In the genomic region with DNA sequence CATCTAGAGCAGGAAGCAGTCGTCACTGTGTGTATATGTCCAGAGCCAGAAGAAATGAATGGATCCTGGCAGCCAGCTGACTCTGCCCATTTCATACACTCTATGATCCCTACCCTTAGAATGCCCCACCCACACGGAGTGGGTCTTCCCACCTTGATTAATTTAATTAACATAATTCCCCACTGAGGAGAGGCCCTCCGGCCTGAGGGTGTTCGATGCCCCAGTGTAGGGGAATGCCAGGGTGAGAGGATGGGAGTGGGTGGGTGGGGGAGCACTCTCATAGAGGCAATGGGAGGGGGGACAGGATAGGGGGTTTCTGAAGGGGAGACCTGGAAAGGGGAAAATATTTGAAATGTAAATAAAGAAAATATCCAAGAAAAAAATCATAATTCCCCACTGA, we compare ENCODE assay signal across 18 mouse cellular contexts.
"Had no signal": no experiment of that assay in that cellular context is flagged by ENCODE, and none has a peak within 500 bp of the region (broad histone marks: within the 10 kb centered on the region; RNA-seq: fewer than 3 reads in every experiment).

No protein-coding gene starts in this region.

- H3K4me1 ChIP-seq: liver, embryonic 13.5 days; neural tube, embryonic 12.5 days; neural tube, embryonic 15.5 days had no signal

- H3K4me3 ChIP-seq: liver, embryonic 13.5 days; neural tube, embryonic 12.5 days; neural tube, embryonic 15.5 days had no signal

- H3K9ac ChIP-seq: liver, embryonic 13.5 days; neural tube, embryonic 12.5 days; neural tube, embryonic 15.5 days had no signal

- H3K27me3 ChIP-seq: liver, embryonic 13.5 days; neural tube, embryonic 12.5 days; neural tube, embryonic 15.5 days had no signal

- DNase-seq: kidney, adult 9 months; kidney, postnatal 14 days; kidney, postnatal 4 days; left cerebral cortex, postnatal 4 days; liver, embryonic 13.5 days; lung, adult 2 months; lung, postnatal 14 days; lung, postnatal 4 days; right cerebral cortex, adult 18-20 months; right cerebral cortex, postnatal 14 days; right cerebral cortex, postnatal 4 days; thymus, adult 2 months; thymus, postnatal 14 days; thymus, postnatal 4 days had no signal

- H3K36me3 ChIP-seq: liver, embryonic 13.5 days; neural tube, embryonic 12.5 days; neural tube, embryonic 15.5 days had no signal

- H3K4me2 ChIP-seq: liver, embryonic 13.5 days; midbrain, embryonic 11.5 days; neural tube, embryonic 12.5 days; neural tube, embryonic 15.5 days had no signal

- H3K9me3 ChIP-seq: liver, embryonic 13.5 days; neural tube, embryonic 12.5 days; neural tube, embryonic 15.5 days had no signal

- H3K27ac ChIP-seq: liver, embryonic 13.5 days; neural tube, embryonic 12.5 days; neural tube, embryonic 15.5 days; stomach, postnatal 0 days had no signal
